Mouse (Mus musculus) adrenal gland, postnatal 4 days (tissue): Measurements from ENCODE around the gene Aldh16a1. TPM values are rescaled to one million over a fixed set of nuclear protein-coding genes. Genes with fewer than 3 reads are reported as not detected.

Experiments
- DNase-seq, 2 experiments: peaks; one replicate each; pipeline ENCODE4 v3.0.0; 2021 to 2022; ENCODE audit warnings: low spot score in 2 of 2, mixed read lengths in 2 of 2
- microRNA-seq: library from miRNA; unstranded; fragments of <30 nt; microRNA quantifications from one replicate; pipeline ENCODE4 v1.2.0, GENCODE M21; 2021
- total RNA-seq, 2 experiments: library from RNA; stranded (reverse); gene quantifications; 2 replicates each; pipeline ENCODE4 v1.2.3; 2021

The Aldh16a1 gene
- total RNA-seq, 2 experiments from 2014 or later = 76.4 to 90.1 TPM

DNA sequence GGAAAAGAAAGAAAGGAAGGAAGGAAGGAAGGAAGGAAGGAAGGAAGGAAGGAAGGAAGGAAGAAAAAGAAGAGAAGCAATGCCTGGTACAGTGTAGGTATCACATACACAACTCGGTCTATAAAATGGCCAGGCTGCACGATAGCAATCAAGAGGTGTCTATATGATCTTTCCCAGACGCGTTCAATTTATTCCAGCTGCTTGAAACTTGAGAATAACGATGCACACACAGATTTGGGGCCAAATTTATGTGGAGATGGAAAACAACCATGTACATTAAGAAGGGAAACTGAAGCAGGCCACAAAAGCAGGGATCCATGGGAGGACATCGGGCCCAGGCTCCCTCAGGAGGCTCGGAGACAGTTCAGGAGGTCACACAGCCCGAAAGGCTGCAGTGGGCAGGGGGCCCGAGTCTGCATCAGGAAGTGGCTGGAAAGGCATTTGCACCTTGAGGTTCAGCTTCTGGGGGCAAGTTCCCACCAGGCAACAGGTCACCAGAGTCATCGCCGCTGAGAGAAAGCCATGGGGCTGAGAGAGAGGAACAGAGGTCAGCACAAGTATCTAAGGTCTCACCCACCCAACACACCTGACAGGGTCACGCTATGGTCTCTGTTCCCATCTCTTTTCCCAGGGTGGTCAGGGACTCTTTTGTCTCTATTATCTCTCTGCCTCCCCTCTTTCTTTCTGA is 61.4 kb downstream of the Aldh16a1 start:
- DNase-seq = no peak

DNA sequence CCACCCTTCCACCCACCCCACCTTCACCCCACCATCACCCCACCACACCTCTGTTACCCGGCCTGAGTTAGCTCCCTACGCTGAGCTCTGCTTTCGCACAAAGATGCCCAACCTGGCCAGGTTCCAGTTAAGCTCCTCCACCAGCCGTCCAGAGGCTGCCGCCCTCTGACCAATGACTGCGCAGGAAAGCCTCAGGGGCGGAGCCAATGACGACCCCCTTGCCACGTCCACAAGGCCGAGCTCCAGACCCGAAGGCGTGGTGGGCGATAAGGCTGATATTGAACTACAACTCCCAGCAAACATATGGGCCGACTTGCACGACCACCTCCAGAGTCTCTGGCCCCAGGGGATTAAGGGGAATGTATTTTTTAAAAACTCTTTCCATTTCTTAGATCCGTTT is 62.3 kb downstream of the Aldh16a1 start, which contains the start of gene Rcn3:
Gene Rcn3 (minus strand): TSS at position 174 of the 400 bp plus-strand sequence.
- DNase-seq = peak; percentile 60 to 66

- no peak for DNase-seq
Observed at GRCm38 (mm10) chr7:45091001-45091990, 63.1 kb downstream of the Aldh16a1 start.

Small RNA genes within 50 kb of the gene (microRNA-seq; reads per million reads assigned to microRNA genes)
- gene Mir150 (267 reads per million, percentile 59 among the genes with 10 or more reads in this experiment), gene Mir5121 (22.6 reads per million, percentile 31 among the genes with 10 or more reads in this experiment), gene Mir7055 (not detected)

Other genes with a start within 250 kb of the Aldh16a1 start
- gene Ap2a1, start 225.1 kb downstream of the Aldh16a1 start, total RNA-seq = 100 to 1,000 TPM in 1 of 2 experiments, 10 to 100 TPM in 1; 99.9 to 107 TPM
- under 1 TPM in 1 of 2 experiments, not detected in 1; 0.39 TPM for gene Tsks, start 211.4 kb downstream of the Aldh16a1 start, total RNA-seq
- 10 to 100 TPM; 28.0 to 31.1 TPM for gene Cpt1c, start 179.7 kb downstream of the Aldh16a1 start, total RNA-seq
- 100 to 1,000 TPM; 380 to 390 TPM for gene Prmt1, start 168.0 kb downstream of the Aldh16a1 start, total RNA-seq
- gene Irf3, start 156.9 kb downstream of the Aldh16a1 start, total RNA-seq = 100 to 1,000 TPM; 106 to 111 TPM
- gene Bcl2l12, start 155.9 kb downstream of the Aldh16a1 start, total RNA-seq = 10 to 100 TPM; 23.8 to 28.5 TPM
- gene Scaf1, start 138.2 kb downstream of the Aldh16a1 start, total RNA-seq = 100 to 1,000 TPM; 114 TPM
- gene Rras, start 136.6 kb downstream of the Aldh16a1 start, total RNA-seq = 10 to 100 TPM; 58.9 to 59.7 TPM
- 10 to 100 TPM; 76.4 to 85.1 TPM for gene Prr12, start 101.7 kb downstream of the Aldh16a1 start, total RNA-seq
- 10 to 100 TPM; 61.1 to 71.2 TPM for gene Nosip, start 92.2 kb downstream of the Aldh16a1 start, total RNA-seq
- 10 to 100 TPM; 17.9 to 18.6 TPM for gene Prrg2, start 91.9 kb downstream of the Aldh16a1 start, total RNA-seq
- 10 to 100 TPM; 77.0 to 81.8 TPM for gene Rcn3, start 62.4 kb downstream of the Aldh16a1 start, total RNA-seq
- 100 to 1,000 TPM in 1 of 2 experiments, 10 to 100 TPM in 1; 98.0 to 104 TPM for gene Fcgrt, start 50.7 kb downstream of the Aldh16a1 start, total RNA-seq
- 1,000 to 10,000 TPM; 1,454 to 1,477 TPM for gene Rps11, start 30.1 kb downstream of the Aldh16a1 start, total RNA-seq
- gene Rpl13a, start 25.8 kb downstream of the Aldh16a1 start, total RNA-seq = 1,000 to 10,000 TPM; 2,237 to 2,371 TPM
- gene Gm45713, start 18.4 kb downstream of the Aldh16a1 start, total RNA-seq = not detected
- gene Flt3l, start 18.2 kb downstream of the Aldh16a1 start, total RNA-seq = 10 to 100 TPM; 18.8 to 23.1 TPM
- 10 to 100 TPM; 60.7 to 65.2 TPM for gene Pih1d1, start 281 bp downstream of the Aldh16a1 start, total RNA-seq
- gene Slc17a7, start 9.4 kb upstream of the Aldh16a1 start, total RNA-seq = 1 to 10 TPM in 1 of 2 experiments, under 1 TPM in 1; 0.31 to 1.9 TPM
- not detected for gene Gfy, start 25.0 kb upstream of the Aldh16a1 start, total RNA-seq
- gene Pth2, start 26.4 kb upstream of the Aldh16a1 start, total RNA-seq = not detected
- gene Ccdc155, start 50.3 kb upstream of the Aldh16a1 start, total RNA-seq = under 1 TPM; 0.31 to 0.84 TPM
- under 1 TPM in 1 of 2 experiments, not detected in 1; 0.78 TPM for gene Dkkl1, start 57.6 kb upstream of the Aldh16a1 start, total RNA-seq
- 10 to 100 TPM; 45.1 to 67.8 TPM for gene Tead2, start 61.2 kb upstream of the Aldh16a1 start, total RNA-seq
- gene Cd37, start 84.5 kb upstream of the Aldh16a1 start, total RNA-seq = 1 to 10 TPM; 4.1 to 6.2 TPM
- under 1 TPM in 1 of 2 experiments, not detected in 1; 0.28 TPM for gene Slc6a16, start 86.5 kb upstream of the Aldh16a1 start, total RNA-seq
- gene Slc6a21, start 122.9 kb upstream of the Aldh16a1 start, total RNA-seq = not detected
- gene Trpm4, start 179.2 kb upstream of the Aldh16a1 start, total RNA-seq = 10 to 100 TPM; 17.0 to 18.1 TPM
- gene Hrc, start 180.7 kb upstream of the Aldh16a1 start, total RNA-seq = 10 to 100 TPM in 1 of 2 experiments, 1 to 10 TPM in 1; 6.7 to 13.0 TPM
- gene Ppfia3, start 212.4 kb upstream of the Aldh16a1 start, total RNA-seq = 1 to 10 TPM; 4.7 to 6.9 TPM
- gene Lin7b, start 216.0 kb upstream of the Aldh16a1 start, total RNA-seq = 1 to 10 TPM; 4.8 to 4.9 TPM
- 100 to 1,000 TPM; 499 to 509 TPM for gene Snrnp70, start 241.2 kb upstream of the Aldh16a1 start, total RNA-seq